Mouse (Mus musculus) MEL (cell line): ENCODE data around the gene Pigs. TPM values are rescaled to one million over a fixed set of nuclear protein-coding genes. Genes with fewer than 3 reads are reported as not detected.

Experiments used
- DNase-seq: peaks from one replicate; pipeline ENCODE4 v3.0.0; 2011; ENCODE audit warnings: low read depth, low spot score
- H3K27ac ChIP-seq: 2 replicates; pipeline ENCODE4 v1.5.1; 2012; ENCODE audit warnings: low read depth, mild to moderate bottlenecking, control low read depth, low read length, moderate library complexity; ENCODE audit not compliant: control insufficient read depth
- H3K27me3 ChIP-seq, 2 experiments: fragments of 150-350 bp in 1 of 2; sonication (generic) in 1 of 2; 2 replicates each; pipeline ENCODE4 v1.6.1; 2012; ENCODE audit warnings: low read length in 2 of 2, mild to moderate bottlenecking in 2 of 2, improper control_type of control experiment in 1 of 2, moderate library complexity in 1 of 2; ENCODE audit not compliant: insufficient read depth in 2 of 2, control insufficient read depth in 1 of 2
- H3K36me3 ChIP-seq, 2 experiments: 2 replicates each; pipeline ENCODE4 v1.6.1; 2012 to 2014; ENCODE audit warnings: low read length in 2 of 2, improper control_type of control experiment in 1 of 2, inconsistent platforms in 1 of 2, mild to moderate bottlenecking in 1 of 2; ENCODE audit not compliant: insufficient read depth in 2 of 2, control insufficient read depth in 1 of 2
- H3K4me1 ChIP-seq, 2 experiments: fragments of 150-350 bp in 1 of 2; sonication (generic) in 1 of 2; 2 replicates each; pipeline ENCODE4 v1.6.1; 2012; ENCODE audit warnings: low read length in 2 of 2, improper control_type of control experiment in 1 of 2, mild to moderate bottlenecking in 1 of 2; ENCODE audit not compliant: insufficient read depth in 2 of 2, control insufficient read depth in 1 of 2
- H3K4me3 ChIP-seq, 2 experiments: fragments of 150-350 bp in 1 of 2; sonication (generic) in 1 of 2; 2 replicates each; pipeline ENCODE4 v1.5.1; 2012; ENCODE audit warnings: low read depth in 2 of 2, low read length in 2 of 2, mild to moderate bottlenecking in 2 of 2, moderate library complexity in 2 of 2, control low read depth in 1 of 2, improper control_type of control experiment in 1 of 2; ENCODE audit not compliant: control insufficient read depth in 1 of 2, insufficient read depth in 1 of 2
- H3K79me2 ChIP-seq: 2 replicates; pipeline ENCODE4 v1.6.1; 2012; ENCODE audit warnings: mild to moderate bottlenecking, low read length, moderate library complexity; ENCODE audit not compliant: control insufficient read depth, poor library complexity, insufficient read depth
- H3K9ac ChIP-seq: 2 replicates; pipeline ENCODE4 v1.6.1; 2012; ENCODE audit warnings: low read depth, mild to moderate bottlenecking, control low read depth, low read length, moderate library complexity; ENCODE audit not compliant: control insufficient read depth, poor library complexity, severe bottlenecking
- H3K9me3 ChIP-seq: fragments of 150-350 bp; sonication (generic); replicated peaks from 2 replicates; pipeline ENCODE4 v1.6.1; 2012; ENCODE audit warnings: mild to moderate bottlenecking, low read length, improper control_type of control experiment, moderate library complexity; ENCODE audit not compliant: insufficient read depth
- CHD1 ChIP-seq: IDR thresholded peaks from 2 replicates; pipeline ENCODE4 v1.6.1; 2012; ENCODE audit warnings: low read depth, mild to moderate bottlenecking, inconsistent platforms, low read length, improper control_type of control experiment
- CTCF ChIP-seq, 3 experiments: IDR thresholded peaks in 2 of 3; conservative IDR thresholded peaks in 1 of 3; 2 replicates each; pipeline ENCODE4 v1.5.1; 2011 to 2012; ENCODE audit warnings: low read length in 3 of 3, low read depth in 2 of 3, mild to moderate bottlenecking in 2 of 3, improper control_type of control experiment in 1 of 3, inconsistent platforms in 1 of 3, mixed read lengths in 1 of 3, moderate library complexity in 1 of 3; ENCODE audit not compliant: control insufficient read depth in 1 of 3, insufficient read depth in 1 of 3, poor library complexity in 1 of 3, severe bottlenecking in 1 of 3
- ELF1 ChIP-seq: IDR thresholded peaks from 2 replicates; pipeline ENCODE4 v1.6.1; 2014; ENCODE audit warnings: low read depth, mild to moderate bottlenecking, inconsistent platforms, low read length, improper control_type of control experiment, moderate library complexity
- EP300 ChIP-seq, 2 experiments: IDR thresholded peaks; 2 replicates each; pipeline ENCODE4 v1.6.1; 2011; ENCODE audit warnings: improper control_type of control experiment in 2 of 2, low read length in 2 of 2, low read depth in 1 of 2, mild to moderate bottlenecking in 1 of 2
- HCFC1 ChIP-seq: IDR thresholded peaks from 2 replicates; pipeline ENCODE4 v1.6.1; 2012; ENCODE audit warnings: low read depth, mild to moderate bottlenecking, inconsistent platforms, low read length, improper control_type of control experiment, moderate library complexity
- MAZ ChIP-seq: IDR thresholded peaks from 2 replicates; pipeline ENCODE4 v1.6.1; 2012; ENCODE audit warnings: low read depth, mild to moderate bottlenecking, inconsistent platforms, low read length, improper control_type of control experiment
- MEF2A ChIP-seq: IDR thresholded peaks from 2 replicates; pipeline ENCODE4 v1.6.1; 2014; ENCODE audit warnings: low read depth, mild to moderate bottlenecking, inconsistent platforms, low read length, improper control_type of control experiment; ENCODE audit not compliant: poor library complexity, insufficient replicate concordance, severe bottlenecking; ENCODE audit errors: extremely low read depth
- MXI1 ChIP-seq: IDR thresholded peaks from 2 replicates; pipeline ENCODE4 v1.6.1; 2011; ENCODE audit warnings: mild to moderate bottlenecking, low read depth, low read length, improper control_type of control experiment
- MYB ChIP-seq: IDR thresholded peaks from 2 replicates; pipeline ENCODE4 v1.6.1; 2011; ENCODE audit warnings: mild to moderate bottlenecking, low read depth, low read length, improper control_type of control experiment
- MYC ChIP-seq: IDR thresholded peaks from 2 replicates; pipeline ENCODE4 v1.6.1; 2011; ENCODE audit warnings: low read depth, mild to moderate bottlenecking, low read length, improper control_type of control experiment, moderate library complexity
- POLR2AphosphoS5 ChIP-seq: IDR thresholded peaks from 2 replicates; pipeline ENCODE4 v1.6.1; 2012; ENCODE audit warnings: low read depth, borderline replicate concordance, mild to moderate bottlenecking, inconsistent platforms, low read length, moderate library complexity, mixed read lengths
- RAD21 ChIP-seq: IDR thresholded peaks from 2 replicates; pipeline ENCODE4 v1.6.1; 2011; ENCODE audit warnings: mild to moderate bottlenecking, low read depth, low read length, improper control_type of control experiment
- TCF12 ChIP-seq: IDR thresholded peaks from 2 replicates; pipeline ENCODE4 v1.6.1; 2014; ENCODE audit warnings: low read depth, mild to moderate bottlenecking, inconsistent platforms, low read length, improper control_type of control experiment, moderate library complexity
- USF1 ChIP-seq: IDR thresholded peaks from 2 replicates; pipeline ENCODE4 v1.6.1; 2014; ENCODE audit warnings: low read depth, mild to moderate bottlenecking, inconsistent platforms, low read length, improper control_type of control experiment, moderate library complexity
- ZC3H11A ChIP-seq: IDR thresholded peaks from 2 replicates; pipeline ENCODE4 v1.6.1; 2012; ENCODE audit warnings: low read depth, mild to moderate bottlenecking, inconsistent platforms, low read length, improper control_type of control experiment
- ZKSCAN1 ChIP-seq: IDR thresholded peaks from 2 replicates; pipeline ENCODE4 v1.6.1; 2012; ENCODE audit warnings: low read depth, mild to moderate bottlenecking, inconsistent platforms, low read length, improper control_type of control experiment, moderate library complexity
- polyA plus RNA-seq, 2 experiments: library from polyadenylated mRNA; stranded (reverse) in 1 of 2; unstranded in 1 of 2; fragments of >175 nt in 1 of 2; fragments of >200 nt in 1 of 2; gene quantifications; 2 replicates each; pipeline versions ENCODE4 v1.2.1 to v1.2.4; 2012; ENCODE audit warnings: low replicate concordance in 2 of 2, low read depth in 1 of 2; ENCODE audit not compliant: insufficient read length in 2 of 2, insufficient read depth in 1 of 2, missing spikeins in 1 of 2
- total RNA-seq: library from RNA; depleted of rRNA; stranded (reverse); fragments of 300-350 nt; gene quantifications from 2 replicates; pipeline ENCODE4 v1.2.3, GENCODE M21; 2012

Pigs gene
- total and polyA plus RNA-seq, 3 experiments, result 28.5 to 97.1 (median 51.2) TPM

GRCm38 (mm10) chr11:78363309-78364007, 35.2 kb downstream of the Pigs start:
- H3K36me3 ChIP-seq, result no peaks in the 10 kb centered on the region; a peak in 1 of 4 replicates
- H3K79me2 ChIP-seq, result no peaks in the 10 kb centered on the region
- H3K9ac ChIP-seq, result no peak overlapping the region
- DNase-seq, result no peak
- no peak overlapping the region for H3K4me3 ChIP-seq
- peaks cover 0 to 10% of the 10 kb centered on the region in 2 experiments; a peak in 2 of 4 replicates for H3K4me1 ChIP-seq
- H3K9me3 ChIP-seq, result no peaks in the 10 kb centered on the region
- no peak overlapping the region for H3K27ac ChIP-seq
- peaks cover 12 to 15% of the 10 kb centered on the region in 2 experiments for H3K27me3 ChIP-seq
- no peak for TF ChIP-seq USF1

DNA sequence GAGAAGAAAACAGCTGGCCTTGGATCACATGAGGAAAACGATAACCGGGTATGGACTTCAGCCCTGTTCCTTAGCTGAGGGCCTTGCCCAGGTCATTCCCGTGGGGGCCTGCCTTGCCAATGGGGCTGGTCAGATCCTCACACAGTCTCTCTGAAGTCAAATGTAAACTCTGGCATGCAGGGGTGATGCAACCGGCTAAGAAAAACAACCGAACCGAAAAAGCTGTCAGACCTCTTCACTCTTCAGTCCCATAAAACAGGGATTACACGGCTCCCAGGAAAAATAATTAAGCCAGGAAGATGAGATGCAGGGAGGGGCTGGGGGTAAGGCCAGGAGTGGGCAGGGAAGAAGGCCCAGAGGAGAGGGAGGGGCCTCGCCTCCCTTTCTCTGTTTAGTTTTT, 35.9 kb downstream of the Pigs start:
- no peak overlapping the region for H3K9ac ChIP-seq
- H3K27me3 ChIP-seq, result peaks cover 13 to 19% of the 10 kb centered on the region in 2 experiments
- no peak overlapping the region for H3K27ac ChIP-seq
- no peak for DNase-seq
- TF ChIP-seq POLR2AphosphoS5, result no peak
- TF ChIP-seq MEF2A, result no peak
- TF ChIP-seq MYC, result no peak
- no peak for TF ChIP-seq MAZ
- no peak for TF ChIP-seq ELF1
- no peak for TF ChIP-seq RAD21
- no peak for TF ChIP-seq ZC3H11A
- TF ChIP-seq HCFC1, result no peak
- no peak for TF ChIP-seq CTCF (IDR thresholded peaks at IDR 0.05 in 2 of 3, conservative IDR thresholded peaks at IDR 0.05 in 1 of 3; ENCODE audit: control insufficient read depth in 1 of 3, insufficient read depth in 1 of 3, low read depth in 2 of 3, low read length in 3 of 3, poor library complexity in 1 of 3, severe bottlenecking in 1 of 3)
- no peak for TF ChIP-seq ZKSCAN1
- no peak for TF ChIP-seq MXI1
- no peak for TF ChIP-seq EP300 (IDR thresholded peaks at IDR 0.05; ENCODE audit: low read depth in 1 of 2, low read length in 2 of 2)
- TF ChIP-seq MYB, result no peak
- no peak for TF ChIP-seq TCF12
- TF ChIP-seq CHD1, result no peak
- TF ChIP-seq, all 39 proteins: peak for 0
- no peaks in the 10 kb centered on the region; a peak in 1 of 4 replicates for H3K36me3 ChIP-seq
- H3K4me1 ChIP-seq, result peaks cover 0 to 10% of the 10 kb centered on the region in 2 experiments; a peak in 2 of 4 replicates
- H3K79me2 ChIP-seq, result no peaks in the 10 kb centered on the region
- no peaks in the 10 kb centered on the region for H3K9me3 ChIP-seq
- H3K4me3 ChIP-seq, result no peak overlapping the region
